Mouse (Mus musculus): ENCODE measurements at regions not wholly inside any gene's neighbourhood (a gene's known extent, or its start where the extent isn't known, plus 50 kb on each side); places are given as distances from the start of the nearest gene placed in this dataset.

DNA sequence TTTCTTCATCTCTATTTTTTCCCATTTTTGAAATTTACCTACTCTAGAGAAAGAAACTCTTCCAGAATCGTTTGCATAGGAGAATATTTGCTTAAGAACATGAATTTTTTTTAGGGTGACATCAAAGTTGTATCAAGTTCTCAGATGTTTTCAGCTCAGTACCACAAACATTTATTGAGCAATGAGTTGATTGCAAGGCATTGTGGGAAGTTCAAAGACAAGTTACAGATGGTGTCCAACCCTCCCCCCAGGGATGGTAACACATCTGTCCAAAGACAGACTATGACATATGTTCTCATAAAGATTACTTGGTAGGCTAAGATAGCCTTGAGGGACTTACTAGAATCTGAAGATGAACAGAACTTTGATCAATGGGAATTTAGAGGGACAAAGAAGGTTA, 224.3 kb upstream of the Jmjd1c start:
- Histone ChIP-seq H3K4me2 (ENCODE audit: low read length) (no peak overlapping the region), H3K4me1 (ENCODE audit: control insufficient read depth, insufficient read depth, low read length) (no peaks in the 10 kb centered on the region), H3K27me3 (replicated peaks; ENCODE audit: control insufficient read depth, insufficient read depth, low read length) (no peaks in the 10 kb centered on the region), H3K36me3 (ENCODE audit: control insufficient read depth, insufficient read depth, low read length) (no peaks in the 10 kb centered on the region), H3K9me3 (replicated peaks; ENCODE audit: control insufficient read depth, low read length) (no peaks in the 10 kb centered on the region), H3K27ac (ENCODE audit: low read depth, low read length) (no peak overlapping the region), H3K9ac (ENCODE audit: low read length) (no peak overlapping the region), H3K4me3 (ENCODE audit: low read depth, low read length) (no peak overlapping the region)
- ATAC-seq (no peak), DNase-seq (ENCODE audit: low spot score) (no peak)
- 71% methylated on average over 1 of the region's 1 CpGs for WGBS

GRCm38 (mm10) chr10:66873468-66873867, 222.5 kb upstream of the Jmjd1c start:
- H3K4me3 ChIP-seq (ENCODE audit: low read depth, low read length): no peak overlapping the region
- no peak for ATAC-seq

DNA sequence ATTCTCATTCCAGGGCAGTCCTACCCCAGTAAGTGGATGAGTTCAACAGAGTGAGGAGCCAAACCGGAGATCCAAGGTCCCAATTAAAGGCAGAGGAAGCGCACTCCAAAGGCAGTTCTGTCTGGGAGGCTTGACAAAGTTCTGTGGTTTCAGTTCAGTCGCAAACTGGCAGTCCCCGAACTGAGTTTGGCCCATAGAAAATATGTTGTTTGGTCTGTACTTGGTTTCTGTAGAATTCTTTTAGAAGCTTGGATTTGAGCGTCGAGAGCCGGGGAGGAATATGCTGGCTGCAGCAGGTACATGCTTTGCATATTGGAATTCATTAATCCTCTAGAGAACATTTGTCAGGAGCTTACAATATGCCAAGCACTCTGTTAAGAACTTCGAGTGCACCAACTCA, 216.9 kb upstream of the Jmjd1c start:
- Histone ChIP-seq H3K4me1 (ENCODE audit: control insufficient read depth, insufficient read depth, low read length) (no peaks in the 10 kb centered on the region), H3K4me3 (ENCODE audit: low read depth, low read length) (no peak overlapping the region), H3K4me2 (ENCODE audit: low read length) (no peak overlapping the region), H3K27ac (ENCODE audit: low read depth, low read length) (no peak overlapping the region), H3K27me3 (replicated peaks; ENCODE audit: control insufficient read depth, insufficient read depth, low read length) (no peaks in the 10 kb centered on the region), H3K9me3 (replicated peaks; ENCODE audit: control insufficient read depth, low read length) (no peaks in the 10 kb centered on the region), H3K9ac (ENCODE audit: low read length) (no peak overlapping the region), H3K36me3 (ENCODE audit: control insufficient read depth, insufficient read depth, low read length) (no peaks in the 10 kb centered on the region)
- ATAC-seq (no peak), DNase-seq (ENCODE audit: low spot score) (no peak)
- 77% methylated on average over 8 of the region's 8 CpGs for WGBS

More at GRCm38 (mm10) chr10:66873468-66873867, 222.5 kb upstream of the Jmjd1c start:
- Histone ChIP-seq H3K27me3 (replicated peaks; ENCODE audit: control insufficient read depth, insufficient read depth, low read length) (no peaks in the 10 kb centered on the region), H3K4me1 (ENCODE audit: control insufficient read depth, insufficient read depth, low read length) (no peaks in the 10 kb centered on the region), H3K9me3 (replicated peaks; ENCODE audit: control insufficient read depth, low read length) (no peaks in the 10 kb centered on the region), H3K36me3 (ENCODE audit: control insufficient read depth, insufficient read depth, low read length) (no peaks in the 10 kb centered on the region), H3K9ac (ENCODE audit: low read length) (no peak overlapping the region), H3K27ac (ENCODE audit: low read depth, low read length) (no peak overlapping the region), H3K4me2 (ENCODE audit: low read length) (no peak overlapping the region)
- no peak for DNase-seq (ENCODE audit: low spot score)
- WGBS: 96% methylated on average over 4 of the region's 4 CpGs

DNA sequence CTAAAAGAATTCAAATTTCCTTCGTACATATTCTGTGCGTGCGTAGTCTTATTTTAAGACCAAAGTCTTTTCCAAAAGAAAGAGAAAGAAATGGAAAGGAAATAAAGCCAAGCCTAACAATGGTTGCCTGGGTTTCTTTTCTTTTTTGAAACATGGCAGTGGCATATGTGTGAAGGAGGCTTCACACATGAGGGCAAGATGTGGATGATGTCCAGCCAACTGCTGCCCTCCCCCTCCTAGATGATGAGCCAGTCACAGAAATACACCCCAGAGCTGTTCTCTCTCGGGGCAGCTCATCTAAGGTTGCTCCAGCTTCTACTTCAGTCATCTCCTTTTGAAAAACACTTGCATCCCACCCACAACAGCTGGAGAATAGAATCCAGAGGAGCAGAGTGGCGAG, 213.1 kb upstream of the Jmjd1c start:
- no peaks in the 10 kb centered on the region for H3K4me1 ChIP-seq (ENCODE audit: control insufficient read depth, insufficient read depth, low read length)
- H3K4me2 ChIP-seq (ENCODE audit: low read length): no peak overlapping the region
- DNase-seq (ENCODE audit: low spot score): no peak

DNA sequence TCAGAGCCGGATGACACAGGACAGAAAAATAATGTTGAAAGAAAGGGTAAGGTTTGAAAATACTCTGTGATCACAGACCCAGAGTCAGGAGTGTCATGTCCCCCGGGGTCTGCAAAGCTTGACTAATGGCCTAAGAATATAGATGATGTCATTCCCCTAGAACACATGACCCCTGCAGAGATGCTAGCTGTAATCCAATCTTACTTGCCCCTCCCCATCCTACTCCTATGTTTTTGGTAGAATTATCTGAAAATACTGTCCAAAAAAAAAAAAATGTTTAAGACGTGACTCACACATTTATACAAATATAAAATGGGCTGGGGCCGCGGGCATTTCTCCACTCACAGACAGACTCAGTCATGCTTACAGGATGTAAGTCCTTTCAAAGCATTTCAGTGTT, 210.3 kb upstream of the Jmjd1c start:
- H3K9ac ChIP-seq (ENCODE audit: low read length): no peak overlapping the region
- 86% methylated on average over 5 of the region's 5 CpGs for WGBS
- H3K27me3 ChIP-seq (replicated peaks; ENCODE audit: control insufficient read depth, insufficient read depth, low read length): no peaks in the 10 kb centered on the region
- no peaks in the 10 kb centered on the region for H3K9me3 ChIP-seq (replicated peaks; ENCODE audit: control insufficient read depth, low read length)
- H3K36me3 ChIP-seq (ENCODE audit: control insufficient read depth, insufficient read depth, low read length): no peaks in the 10 kb centered on the region
- no peak for DNase-seq (ENCODE audit: low spot score)
- no peaks in the 10 kb centered on the region for H3K4me1 ChIP-seq (ENCODE audit: control insufficient read depth, insufficient read depth, low read length)
- no peak overlapping the region for H3K4me2 ChIP-seq (ENCODE audit: low read length)
- ATAC-seq: no peak
- no peak overlapping the region for H3K27ac ChIP-seq (ENCODE audit: low read depth, low read length)
- H3K4me3 ChIP-seq (ENCODE audit: low read depth, low read length): no peak overlapping the region

More for the DNA sequence above, 213.1 kb upstream of the Jmjd1c start:
- Histone ChIP-seq H3K27me3 (replicated peaks; ENCODE audit: control insufficient read depth, insufficient read depth, low read length) (no peaks in the 10 kb centered on the region), H3K9me3 (replicated peaks; ENCODE audit: control insufficient read depth, low read length) (no peaks in the 10 kb centered on the region), H3K27ac (ENCODE audit: low read depth, low read length) (no peak overlapping the region), H3K4me3 (ENCODE audit: low read depth, low read length) (no peak overlapping the region), H3K9ac (ENCODE audit: low read length) (no peak overlapping the region), H3K36me3 (ENCODE audit: control insufficient read depth, insufficient read depth, low read length) (no peaks in the 10 kb centered on the region)
- ATAC-seq: no peak
- WGBS: 85% methylated on average over 5 of the region's 5 CpGs

- Histone ChIP-seq H3K36me3 (ENCODE audit: control insufficient read depth, insufficient read depth, low read length) (no peaks in the 10 kb centered on the region), H3K27ac (ENCODE audit: low read depth, low read length) (no peak overlapping the region), H3K9ac (ENCODE audit: low read length) (no peak overlapping the region), H3K27me3 (replicated peaks; ENCODE audit: control insufficient read depth, insufficient read depth, low read length) (no peaks in the 10 kb centered on the region), H3K4me3 (ENCODE audit: low read depth, low read length) (no peak overlapping the region), H3K9me3 (replicated peaks; ENCODE audit: control insufficient read depth, low read length) (no peaks in the 10 kb centered on the region), H3K4me2 (ENCODE audit: low read length) (no peak overlapping the region), H3K4me1 (ENCODE audit: control insufficient read depth, insufficient read depth, low read length) (no peaks in the 10 kb centered on the region)
- DNase-seq (ENCODE audit: low spot score): no peak
- ATAC-seq: no peak
- WGBS: 89% methylated on average over 12 of the region's 12 CpGs
These were observed 206.0 kb upstream of the Jmjd1c start for GRCm38 (mm10) chr10:66889786-66890555.

DNA sequence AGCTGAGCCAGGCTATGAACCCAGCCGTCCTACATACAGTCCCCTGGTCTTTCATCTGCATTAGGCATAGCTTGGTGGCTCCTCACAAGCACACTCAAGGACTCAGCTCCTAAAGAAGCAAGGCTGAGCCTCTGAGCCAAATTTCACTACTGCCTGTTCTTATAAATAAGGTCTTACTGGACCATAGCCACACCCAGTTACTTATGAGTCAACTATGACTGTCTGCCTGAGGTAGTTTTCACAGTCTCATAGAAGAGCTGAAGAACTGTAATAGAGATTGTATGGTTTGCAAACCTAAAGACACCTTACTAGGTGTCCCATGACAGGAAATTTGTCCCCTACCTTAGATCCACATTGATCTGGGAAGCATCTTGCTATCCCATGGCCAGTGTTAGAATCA, 204.1 kb upstream of the Jmjd1c start:
- no peaks in the 10 kb centered on the region for H3K27me3 ChIP-seq (replicated peaks; ENCODE audit: control insufficient read depth, insufficient read depth, low read length)
- no peaks in the 10 kb centered on the region for H3K4me1 ChIP-seq (ENCODE audit: control insufficient read depth, insufficient read depth, low read length)
- ATAC-seq: no peak
- no peaks in the 10 kb centered on the region for H3K36me3 ChIP-seq (ENCODE audit: control insufficient read depth, insufficient read depth, low read length)
- H3K27ac ChIP-seq (ENCODE audit: low read depth, low read length): no peak overlapping the region
- 96% methylated on average over 1 of the region's 1 CpGs for WGBS
- no peaks in the 10 kb centered on the region for H3K9me3 ChIP-seq (replicated peaks; ENCODE audit: control insufficient read depth, low read length)
- no peak overlapping the region for H3K9ac ChIP-seq (ENCODE audit: low read length)
- no peak for DNase-seq (ENCODE audit: low spot score)
- H3K4me3 ChIP-seq (ENCODE audit: low read depth, low read length): no peak overlapping the region
- no peak overlapping the region for H3K4me2 ChIP-seq (ENCODE audit: low read length)

DNA sequence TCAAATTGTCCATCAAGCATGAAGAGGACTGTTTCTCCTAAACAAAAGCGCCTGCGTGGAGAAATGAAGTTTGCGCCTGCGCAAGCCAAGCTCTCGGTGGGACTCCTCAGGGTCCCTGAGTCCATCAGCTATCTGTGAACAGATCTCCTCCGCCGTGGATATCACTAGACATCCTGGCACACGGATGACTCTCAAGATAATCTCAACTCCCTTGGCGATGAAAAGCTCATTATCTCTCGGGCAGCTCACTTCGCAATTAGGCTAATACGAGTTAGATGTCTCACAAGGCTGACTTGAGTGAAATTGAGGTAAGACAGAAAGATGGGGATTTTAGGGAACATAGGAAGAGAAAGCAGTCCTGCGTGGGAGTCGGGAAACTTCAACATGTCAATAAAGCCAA, 202.1 kb upstream of the Jmjd1c start:
- Histone ChIP-seq H3K4me2 (ENCODE audit: low read length) (no peak overlapping the region), H3K27ac (ENCODE audit: low read depth, low read length) (no peak overlapping the region), H3K9me3 (replicated peaks; ENCODE audit: control insufficient read depth, low read length) (no peaks in the 10 kb centered on the region), H3K9ac (ENCODE audit: low read length) (no peak overlapping the region), H3K36me3 (ENCODE audit: control insufficient read depth, insufficient read depth, low read length) (no peaks in the 10 kb centered on the region), H3K4me3 (ENCODE audit: low read depth, low read length) (no peak overlapping the region), H3K27me3 (replicated peaks; ENCODE audit: control insufficient read depth, insufficient read depth, low read length) (no peaks in the 10 kb centered on the region), H3K4me1 (ENCODE audit: control insufficient read depth, insufficient read depth, low read length) (peaks cover 3% of the 10 kb centered on the region; the same call in 1 of the 2 replicates)
- no peak for DNase-seq (ENCODE audit: low spot score)
- no peak for ATAC-seq
- 87% methylated on average over 14 of the region's 14 CpGs for WGBS

DNA sequence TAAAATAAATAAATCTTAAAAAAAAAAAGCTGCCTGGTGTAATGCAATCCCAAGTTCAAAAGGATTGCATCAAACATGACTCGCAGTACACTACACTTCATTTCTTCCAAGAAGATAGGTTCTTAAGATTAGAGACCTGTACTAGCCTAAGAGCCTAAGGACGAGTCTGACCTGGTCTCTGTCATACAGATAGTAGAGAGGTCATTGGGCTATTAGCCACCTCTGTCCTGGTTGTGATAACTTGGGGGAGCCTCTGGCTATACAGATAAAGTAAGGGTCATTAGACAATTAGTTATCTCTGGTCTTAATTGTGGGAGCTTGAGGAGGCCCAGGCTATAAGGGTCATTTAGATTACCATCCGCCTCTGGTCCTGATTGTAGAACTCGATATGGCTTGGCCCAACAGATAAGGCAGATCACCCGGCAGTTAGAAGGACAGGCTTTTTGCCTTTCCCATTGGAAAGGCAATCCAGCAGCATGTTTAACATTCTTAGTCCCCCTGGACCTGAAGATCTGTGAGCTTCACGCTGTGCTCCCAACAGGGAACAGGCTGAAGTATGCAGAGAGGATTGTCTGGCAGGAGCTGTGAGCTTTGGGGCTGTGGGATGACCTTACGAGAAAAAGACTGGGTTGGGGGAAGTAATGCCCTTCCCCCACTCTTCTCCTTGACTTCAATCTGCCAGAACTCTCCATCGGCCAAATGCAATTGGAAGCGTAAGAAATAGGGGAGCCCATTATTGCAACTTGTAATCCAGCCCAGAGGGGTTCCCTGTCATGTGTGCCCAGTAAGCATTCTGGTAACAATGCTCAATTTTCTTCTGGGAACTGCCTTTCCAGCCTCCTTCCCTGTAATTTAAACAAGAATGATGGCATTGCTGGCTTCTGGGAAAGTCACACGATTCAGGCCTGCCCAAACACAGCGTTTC, 199.0 kb upstream of the Jmjd1c start:
- DNase-seq (ENCODE audit: low spot score): no peak
- WGBS: 27% methylated on average over 11 of the region's 11 CpGs
- H3K9me3 ChIP-seq (replicated peaks; ENCODE audit: control insufficient read depth, low read length): no peaks in the 10 kb centered on the region
- ATAC-seq: no peak
- H3K4me3 ChIP-seq (ENCODE audit: low read depth, low read length): no peak overlapping the region
- no peaks in the 10 kb centered on the region for H3K27me3 ChIP-seq (replicated peaks; ENCODE audit: control insufficient read depth, insufficient read depth, low read length)
- peaks cover 12% of the 10 kb centered on the region for H3K4me1 ChIP-seq (ENCODE audit: control insufficient read depth, insufficient read depth, low read length)
- no peak overlapping the region for H3K27ac ChIP-seq (ENCODE audit: low read depth, low read length)
- no peak overlapping the region for H3K4me2 ChIP-seq (ENCODE audit: low read length)
- no peak overlapping the region for H3K9ac ChIP-seq (ENCODE audit: low read length)
- H3K36me3 ChIP-seq (ENCODE audit: control insufficient read depth, insufficient read depth, low read length): no peaks in the 10 kb centered on the region

Data from forebrain, embryonic 14.5 days (tissue).